Mouse (Mus musculus) heart, adult 9 months (tissue): ENCODE measurements around the gene Atp10a.
A peak's percentile ranks its signal among the peaks of the same experiment; 100 is the strongest.
"Not testable (repeated sequence)": the region's sequence is repeated elsewhere in the genome, so short reads cannot be mapped to it uniquely, and the experiment has no call there.

ENCODE experiments used
- DNase-seq, 2 experiments: peaks; one replicate each; pipeline ENCODE4 v3.0.0; 2022; ENCODE audit warnings: low spot score in 2 of 2

Atp10a gene

GRCm38 (mm10) chr7:58787585-58787984 lies 131.6 kb downstream of the Atp10a start:
- DNase-seq, result no peak

GRCm38 (mm10) chr7:58788424-58789261 lies 132.7 kb downstream of the Atp10a start:
- peak in 1 of 2 experiments; percentile 15 for DNase-seq

GRCm38 (mm10) chr7:58797281-58797680 lies 141.3 kb downstream of the Atp10a start:
- DNase-seq, result no peak

GRCm38 (mm10) chr7:58800916-58801315 lies 144.9 kb downstream of the Atp10a start:
- no peak for DNase-seq

- no peak for DNase-seq
These were observed 145.8 kb downstream of the Atp10a start for GRCm38 (mm10) chr7:58801791-58802190.

GRCm38 (mm10) chr7:58822147-58822681 lies 166.2 kb downstream of the Atp10a start:
- DNase-seq, result no peak

GRCm38 (mm10) chr7:58824686-58825085 lies 168.7 kb downstream of the Atp10a start:
- no peak for DNase-seq

- no peak for DNase-seq
These were observed 173.1 kb downstream of the Atp10a start for GRCm38 (mm10) chr7:58829111-58829510.

GRCm38 (mm10) chr7:58836855-58837606 lies 181.1 kb downstream of the Atp10a start:
- DNase-seq, result not testable (repeated sequence)

GRCm38 (mm10) chr7:58840367-58840766 lies 184.4 kb downstream of the Atp10a start:
- no peak for DNase-seq

- DNase-seq, result no peak
These were observed 185.1 kb downstream of the Atp10a start for GRCm38 (mm10) chr7:58841066-58841465.

GRCm38 (mm10) chr7:58842818-58843217 lies 186.9 kb downstream of the Atp10a start:
- peak in 1 of 2 experiments; percentile 7 for DNase-seq

GRCm38 (mm10) chr7:58843767-58844445 lies 187.9 kb downstream of the Atp10a start:
- peak; percentile 81 to 86 for DNase-seq

- DNase-seq, result no peak
These were observed 188.5 kb downstream of the Atp10a start for GRCm38 (mm10) chr7:58844449-58844848.

- no peak for DNase-seq
These were observed 203.0 kb downstream of the Atp10a start for GRCm38 (mm10) chr7:58858921-58859320.

GRCm38 (mm10) chr7:58863174-58863573 lies 207.2 kb downstream of the Atp10a start:
- DNase-seq, result no peak

GRCm38 (mm10) chr7:58866865-58867614 lies 211.1 kb downstream of the Atp10a start:
- no peak for DNase-seq

GRCm38 (mm10) chr7:58870661-58871060 lies 214.7 kb downstream of the Atp10a start:
- no peak for DNase-seq

- DNase-seq, result no peak
These were observed 217.7 kb downstream of the Atp10a start for GRCm38 (mm10) chr7:58873676-58874075.
